Mouse (Mus musculus) CH12.LX (cell line): ENCODE measurements at regions not wholly inside any gene's neighbourhood (a gene's known extent, or its start where the extent isn't known, plus 50 kb on each side); places are given as distances from the start of the nearest gene placed in this dataset.

Source experiments
- DNase-seq: peaks from one replicate; pipeline ENCODE4 v3.0.0-alpha.2; 2013; ENCODE audit errors: extremely low read depth
- H3K27ac ChIP-seq: 2 replicates; pipeline ENCODE4 v1.5.1; 2012; ENCODE audit warnings: low read depth, mild to moderate bottlenecking, control low read depth, moderate library complexity; ENCODE audit not compliant: insufficient read depth
- H3K27me3 ChIP-seq: replicated peaks from 2 replicates; pipeline ENCODE3; 2012; ENCODE audit warnings: inconsistent platforms
- H3K36me3 ChIP-seq, 2 experiments: replicated peaks in 1 of 2; 2 replicates each; pipeline versions ENCODE3 to v1.6.1; 2012; ENCODE audit warnings: inconsistent platforms in 1 of 2, low read length in 1 of 2, mild to moderate bottlenecking in 1 of 2, mixed read lengths in 1 of 2, moderate library complexity in 1 of 2; ENCODE audit not compliant: control insufficient read depth in 1 of 2, insufficient read depth in 1 of 2
- H3K4me1 ChIP-seq, 2 experiments: 2 replicates each; pipeline ENCODE4 v1.6.1; 2012; ENCODE audit warnings: inconsistent platforms in 1 of 2, moderate library complexity in 1 of 2; ENCODE audit not compliant: insufficient read depth in 2 of 2, control insufficient read depth in 1 of 2
- H3K4me2 ChIP-seq: 2 replicates; pipeline ENCODE4 v1.6.1; 2012; ENCODE audit warnings: low read depth, mild to moderate bottlenecking, control low read depth; ENCODE audit not compliant: poor library complexity, insufficient read depth, severe bottlenecking
- H3K4me3 ChIP-seq, 3 experiments: fragments of 150-350 bp in 1 of 3; sonication (generic) in 1 of 3; replicated peaks in 1 of 3; 2 replicates each; pipeline versions ENCODE3 to v1.5.1; 2011 to 2012; ENCODE audit warnings: low read depth in 2 of 3, low read length in 2 of 3, mild to moderate bottlenecking in 2 of 3, moderate library complexity in 2 of 3, control low read depth in 1 of 3, improper control_type of control experiment in 1 of 3, inconsistent platforms in 1 of 3, mixed read lengths in 1 of 3; ENCODE audit not compliant: poor library complexity in 1 of 3
- H3K79me2 ChIP-seq: replicated peaks from 2 replicates; pipeline ENCODE4 v1.6.1; 2012; ENCODE audit warnings: mild to moderate bottlenecking, moderate library complexity; ENCODE audit not compliant: control insufficient read depth, poor library complexity, insufficient read depth, severe bottlenecking; ENCODE audit errors: extremely low read depth
- H3K9ac ChIP-seq: 2 replicates; pipeline ENCODE4 v1.6.1; 2012; ENCODE audit warnings: low read depth, mild to moderate bottlenecking, control low read depth, moderate library complexity; ENCODE audit not compliant: insufficient read depth
- H3K9me3 ChIP-seq: replicated peaks from 2 replicates; pipeline ENCODE3; 2012; ENCODE audit warnings: low read length, inconsistent platforms, mixed read lengths
- CHD1 ChIP-seq: IDR thresholded peaks from 2 replicates; pipeline ENCODE4 v1.6.1; 2012; ENCODE audit warnings: low read depth, low read length, improper control_type of control experiment, inconsistent platforms
- CTCF ChIP-seq, 2 experiments: IDR thresholded peaks in 1 of 2; conservative IDR thresholded peaks in 1 of 2; 2 replicates each; pipeline ENCODE4 v1.5.1; 2011 to 2012; ENCODE audit warnings: low read depth in 2 of 2, low read length in 2 of 2, improper control_type of control experiment in 1 of 2, inconsistent platforms in 1 of 2, mild to moderate bottlenecking in 1 of 2, moderate library complexity in 1 of 2
- ELF1 ChIP-seq: IDR thresholded peaks from 2 replicates; pipeline ENCODE4 v1.6.1; 2014; ENCODE audit warnings: low read depth, mild to moderate bottlenecking, inconsistent platforms, low read length, improper control_type of control experiment
- EP300 ChIP-seq: IDR thresholded peaks from 2 replicates; pipeline ENCODE4 v1.6.1; 2011; ENCODE audit warnings: low read length, improper control_type of control experiment
- HCFC1 ChIP-seq: IDR thresholded peaks from 2 replicates; pipeline ENCODE4 v1.6.1; 2012; ENCODE audit warnings: low read depth, mild to moderate bottlenecking, inconsistent platforms, low read length, improper control_type of control experiment
- IRF4 ChIP-seq: IDR thresholded peaks from 2 replicates; pipeline ENCODE4 v1.6.1; 2014; ENCODE audit warnings: low read depth, mild to moderate bottlenecking, inconsistent platforms, low read length, improper control_type of control experiment
- KAT2A ChIP-seq: IDR thresholded peaks from 2 replicates; pipeline ENCODE4 v1.6.1; 2012; ENCODE audit warnings: low read length, improper control_type of control experiment, inconsistent platforms; ENCODE audit not compliant: insufficient replicate concordance
- MYC ChIP-seq: IDR thresholded peaks from 2 replicates; pipeline ENCODE4 v1.6.1; 2011; ENCODE audit warnings: low read depth, mild to moderate bottlenecking, improper control_type of control experiment, low read length
- POLR2A ChIP-seq: IDR thresholded peaks from 2 replicates; pipeline ENCODE4 v1.6.1; 2011; ENCODE audit warnings: low read depth, mild to moderate bottlenecking, improper control_type of control experiment, low read length
- RCOR1 ChIP-seq: conservative IDR thresholded peaks from 2 replicates; pipeline ENCODE4 v1.6.1; 2012; ENCODE audit warnings: low read depth, mild to moderate bottlenecking, inconsistent platforms, low read length, improper control_type of control experiment
- SMC3 ChIP-seq: IDR thresholded peaks from 2 replicates; pipeline ENCODE4 v1.6.1; 2011; ENCODE audit warnings: low read depth, low read length, improper control_type of control experiment
- USF1 ChIP-seq: IDR thresholded peaks from 2 replicates; pipeline ENCODE4 v1.6.1; 2014; ENCODE audit warnings: low read depth, mild to moderate bottlenecking, inconsistent platforms, low read length, improper control_type of control experiment
- ZKSCAN1 ChIP-seq: IDR thresholded peaks from 2 replicates; pipeline ENCODE4 v1.6.1; 2012; ENCODE audit warnings: low read depth, inconsistent platforms, low read length, improper control_type of control experiment, borderline replicate concordance
- ZNF384 ChIP-seq: IDR thresholded peaks from 2 replicates; pipeline ENCODE4 v1.6.1; 2012; ENCODE audit warnings: low read depth, low read length, improper control_type of control experiment, inconsistent platforms
- dilution Hi-C: fragments of 300-500 bp; cut with MboI; formaldehyde crosslinking; loops from 2 replicates; pipeline ENCODE4 v1.14.3; 2020; ENCODE audit warnings: low sequenced_read_pairs; ENCODE audit not compliant: extremely low pct_unique_long_range_greater_than_20kb, extremely low pct_ligation_motif_present
- in situ Hi-C: fragments of 300-500 bp; cut with MboI; formaldehyde crosslinking; loops from 3 replicates; pipeline ENCODE4 v1.14.3; 2019; ENCODE audit warnings: low sequenced_read_pairs, low pct_ligation_motif_present, low pct_unique_long_range_greater_than_20kb, mixed read lengths

DNA sequence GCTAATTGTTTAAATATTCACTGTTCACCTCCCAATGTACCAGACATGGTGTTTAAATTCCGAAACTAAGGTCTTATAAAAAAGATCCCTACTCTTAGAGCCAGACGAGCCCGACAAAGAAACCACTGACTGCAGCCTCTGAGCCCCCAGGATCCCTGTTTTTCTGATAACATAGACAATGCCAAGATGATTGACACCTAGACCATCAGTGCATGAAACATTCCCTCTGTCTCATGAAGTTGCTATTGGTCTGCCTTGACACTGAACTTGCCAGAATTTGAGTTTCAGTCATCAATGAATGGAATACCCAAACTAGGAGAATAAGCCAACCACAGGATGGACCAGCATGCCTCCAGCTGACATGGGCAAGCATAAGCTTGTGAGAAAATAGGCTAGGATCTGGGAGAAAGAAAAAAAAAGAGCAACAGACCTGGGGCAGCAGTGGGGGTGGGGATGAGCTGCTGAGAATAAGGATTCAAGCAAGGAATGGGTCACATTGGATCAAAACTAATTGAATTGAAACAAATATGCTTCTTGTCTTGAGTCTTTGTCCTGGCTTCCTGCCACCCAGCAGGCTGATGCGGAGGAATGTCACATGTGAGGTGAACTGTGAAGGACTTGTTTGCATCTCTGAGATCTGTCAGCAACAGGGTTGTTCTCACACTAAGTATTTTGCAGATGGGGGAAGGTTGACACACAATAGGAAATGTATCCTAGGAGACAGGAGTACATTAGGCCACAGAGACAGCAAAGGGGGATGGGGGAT, 333.0 kb downstream of the Lpin1 start:
- H3K36me3 ChIP-seq = no peaks in the 10 kb centered on the region
- peaks cover under 1% of the 10 kb centered on the region for H3K9me3 ChIP-seq
- H3K27me3 ChIP-seq = no peaks in the 10 kb centered on the region
- no peak overlapping the region for H3K4me2 ChIP-seq
- DNase-seq = no peak
- no peak overlapping the region for H3K27ac ChIP-seq
- H3K9ac ChIP-seq = no peak overlapping the region
- dilution Hi-C loops = no loop called here
- in situ Hi-C loops = no loop called here
- no peak for TF ChIP-seq ZKSCAN1
- H3K79me2 ChIP-seq = no peaks in the 10 kb centered on the region
- peaks cover 4 to 26% of the 10 kb centered on the region in 2 experiments; a peak in 2 of 4 replicates for H3K4me1 ChIP-seq
- no peak overlapping the region for H3K4me3 ChIP-seq

DNA sequence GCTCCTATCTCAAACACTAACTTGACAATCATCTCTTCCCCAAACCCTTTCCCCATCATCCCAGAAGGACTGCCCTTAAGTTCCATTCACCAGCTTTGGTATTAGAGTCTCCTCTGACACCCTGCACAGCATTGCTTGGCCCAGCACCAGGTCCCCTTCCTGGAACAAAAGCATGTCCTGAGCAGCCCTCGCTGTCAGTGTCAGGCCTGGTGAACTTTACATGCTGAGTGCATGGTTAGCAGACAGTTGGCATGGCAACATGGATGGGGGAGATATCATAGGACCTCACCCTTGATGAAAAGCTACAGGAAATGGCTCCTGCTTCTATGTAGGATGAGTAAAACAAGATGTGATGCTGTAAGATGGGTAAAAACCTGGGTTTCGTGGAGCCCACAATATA, 333.6 kb downstream of the Lpin1 start:
- H3K4me3 ChIP-seq = no peak overlapping the region
- no peaks in the 10 kb centered on the region for H3K9me3 ChIP-seq
- H3K9ac ChIP-seq = no peak overlapping the region
- dilution Hi-C loops (no loop called here), in situ Hi-C loops (no loop called here)
- H3K27me3 ChIP-seq = no peaks in the 10 kb centered on the region
- no peak overlapping the region for H3K27ac ChIP-seq
- DNase-seq = no peak
- H3K36me3 ChIP-seq = no peaks in the 10 kb centered on the region
- no peaks in the 10 kb centered on the region for H3K79me2 ChIP-seq
- H3K4me1 ChIP-seq = peaks cover 4 to 26% of the 10 kb centered on the region in 2 experiments; a peak in 2 of 4 replicates
- TF ChIP-seq SMC3 = no peak
- no peak for TF ChIP-seq CTCF (conservative IDR thresholded peaks at IDR 0.05 in 1 of 2, IDR thresholded peaks at IDR 0.05 in 1 of 2; ENCODE audit: low read depth in 2 of 2, low read length in 2 of 2)
- no peak for TF ChIP-seq HCFC1
- no peak for TF ChIP-seq KAT2A
- TF ChIP-seq CHD1 = no peak
- no peak for TF ChIP-seq USF1
- TF ChIP-seq POLR2A = no peak
- no peak for TF ChIP-seq ZNF384
- TF ChIP-seq RCOR1 = no peak
- no peak for TF ChIP-seq IRF4
- TF ChIP-seq MYC = no peak
- no peak for TF ChIP-seq ELF1
- no peak for TF ChIP-seq ZKSCAN1
- TF ChIP-seq, all 38 proteins: peak for 0
- no peak overlapping the region for H3K4me2 ChIP-seq

DNA sequence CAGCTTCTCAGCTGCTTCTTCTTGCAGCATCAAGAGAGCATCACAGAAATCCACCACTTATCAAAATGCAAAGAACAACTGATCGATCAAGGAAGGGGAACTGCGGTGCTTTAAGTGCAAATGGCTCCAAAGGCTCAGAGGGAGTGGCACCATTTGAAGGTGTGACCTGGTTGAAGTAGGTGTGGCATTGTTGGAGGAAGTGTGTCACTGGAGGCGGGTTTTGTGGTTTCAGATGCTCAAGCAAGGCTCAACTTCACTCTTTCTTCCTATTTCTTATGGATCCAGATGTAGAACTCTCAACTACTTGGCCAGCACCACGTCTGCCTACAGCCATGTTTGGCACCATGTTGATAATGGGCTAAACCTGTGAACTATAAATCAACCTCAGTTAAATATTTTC, 334.5 kb downstream of the Lpin1 start:
- H3K36me3 ChIP-seq = no peaks in the 10 kb centered on the region
- no peaks in the 10 kb centered on the region for H3K79me2 ChIP-seq
- H3K27me3 ChIP-seq = no peaks in the 10 kb centered on the region
- TF ChIP-seq EP300 (peak; percentile 3; the same call in 1 of the 2 replicates), POLR2A (no peak)
- H3K4me2 ChIP-seq = no peak overlapping the region
- dilution Hi-C loops (no loop called here), in situ Hi-C loops (no loop called here)
- no peak overlapping the region for H3K27ac ChIP-seq
- no peak overlapping the region for H3K9ac ChIP-seq
- H3K4me1 ChIP-seq = peaks cover 4 to 26% of the 10 kb centered on the region in 2 experiments; a peak in 2 of 4 replicates
- H3K9me3 ChIP-seq = no peaks in the 10 kb centered on the region
- DNase-seq = peak; percentile 68
- H3K4me3 ChIP-seq = no peak overlapping the region
